Comparison of ENCODE assay signal across 15 mouse cellular contexts in the genomic region with DNA sequence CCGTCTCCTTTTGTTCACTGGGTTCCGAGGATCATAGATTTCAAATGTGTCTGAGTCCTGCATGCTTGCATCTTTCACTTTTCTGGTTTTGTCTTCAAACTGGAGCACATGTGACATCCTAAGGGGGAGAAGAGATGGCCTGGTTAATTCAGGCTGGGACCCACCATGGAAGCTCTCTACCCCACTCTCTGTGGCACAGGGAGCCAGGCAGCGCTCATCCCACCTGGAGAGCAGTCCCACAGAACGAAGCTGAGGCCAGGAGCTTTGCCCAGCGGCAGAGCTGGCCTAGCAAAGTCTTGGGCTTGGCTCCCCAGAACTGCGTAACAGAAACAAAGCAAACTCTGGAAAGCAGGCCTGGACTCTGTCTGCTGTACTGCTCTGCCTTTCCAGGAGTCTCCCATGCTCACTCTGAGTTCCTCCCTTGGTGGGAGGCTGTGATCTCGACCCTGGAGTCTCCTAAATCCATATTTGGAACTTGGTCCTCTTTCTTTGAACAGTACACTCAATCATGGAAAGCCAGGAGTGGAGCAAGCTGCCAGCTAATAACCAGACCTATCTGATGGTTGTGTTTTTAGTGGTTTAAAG.
DNase-seq lines count a peak whose midpoint lies in the region; ATAC-seq and TF ChIP-seq lines count a peak whose summit lies in the region.
"Had no signal": no experiment of that assay in that cellular context is flagged by ENCODE, and none has a peak within 500 bp of the region (broad histone marks: within the 10 kb centered on the region; RNA-seq: fewer than 3 reads in every experiment).

No protein-coding gene starts in this region.

- no peak overlapping the region for H3K4me3 ChIP-seq in heart, embryonic 13.5 days
- no peak overlapping the region for H3K4me3 ChIP-seq in layer of hippocampus, adult 2 months
- no peak overlapping the region for H3K4me3 ChIP-seq in heart, embryonic 16.5 days (ENCODE audit: low read length)
- H3K4me3 ChIP-seq in limb, embryonic 15.5 days: no peak overlapping the region
- no peak overlapping the region for H3K4me3 ChIP-seq in left cerebral cortex, adult 2 months

- peak overlapping the region; percentile 16; the same call in 1 of the 2 replicates for H3K4me2 ChIP-seq in heart, embryonic 13.5 days
- H3K4me2 ChIP-seq in heart, embryonic 16.5 days (ENCODE audit: low read depth, low read length): peak overlapping the region; percentile 14; the same call in 1 of the 2 replicates
- H3K4me2 ChIP-seq in limb, embryonic 15.5 days: no peak overlapping the region

- no peak for TF ChIP-seq CTCF in layer of hippocampus, adult 2 months (conservative IDR thresholded peaks at IDR 0.05)
- TF ChIP-seq CTCF in left cerebral cortex, adult 2 months (IDR thresholded peaks at IDR 0.05): no peak

- H3K4me1 ChIP-seq in heart, embryonic 13.5 days: peaks cover 76% of the 10 kb centered on the region
- H3K4me1 ChIP-seq in heart, embryonic 16.5 days (ENCODE audit: control insufficient read depth, insufficient read depth, low read length): peaks cover 53% of the 10 kb centered on the region
- H3K4me1 ChIP-seq in limb, embryonic 15.5 days: peaks cover 13% of the 10 kb centered on the region

- peak overlapping the region; percentile 82 for H3K27ac ChIP-seq in heart, embryonic 13.5 days (replicated peaks)
- peak overlapping the region; percentile 56 for H3K27ac ChIP-seq in layer of hippocampus, adult 2 months
- peak overlapping the region; percentile 95 for H3K27ac ChIP-seq in heart, embryonic 16.5 days (ENCODE audit: low read length)
- H3K27ac ChIP-seq in limb, embryonic 15.5 days: peak overlapping the region; percentile 43; the same call in 1 of the 2 replicates
- no peak overlapping the region for H3K27ac ChIP-seq in left cerebral cortex, adult 2 months

- H3K9me3 ChIP-seq in heart, embryonic 13.5 days: no peaks in the 10 kb centered on the region
- no peaks in the 10 kb centered on the region for H3K9me3 ChIP-seq in heart, embryonic 16.5 days (replicated peaks; ENCODE audit: control insufficient read depth, low read length)
- no peaks in the 10 kb centered on the region for H3K9me3 ChIP-seq in limb, embryonic 15.5 days
- H3K9me3 ChIP-seq: G1E had no signal

- H3K36me3 ChIP-seq in heart, embryonic 13.5 days: peaks cover 5% of the 10 kb centered on the region
- H3K36me3 ChIP-seq in heart, embryonic 16.5 days (ENCODE audit: control insufficient read depth, insufficient read depth): no peaks in the 10 kb centered on the region
- H3K36me3 ChIP-seq in limb, embryonic 15.5 days: no peaks in the 10 kb centered on the region

- WGBS in heart, embryonic 13.5 days: 59% methylated on average over 7 of the region's 7 CpGs
- 69% methylated on average over 7 of the region's 7 CpGs for WGBS in heart, embryonic 16.5 days
- 71% methylated on average over 7 of the region's 7 CpGs for WGBS in limb, embryonic 15.5 days

- ATAC-seq in heart, embryonic 13.5 days (ENCODE audit: extremely low read depth, insufficient number of reproducible peaks, low FRiP score, low TSS enrichment): no peak
- no peak for ATAC-seq in heart, embryonic 16.5 days (replicated peaks; ENCODE audit: extremely low read depth, insufficient read depth, low FRiP score)
- ATAC-seq in limb, embryonic 15.5 days (ENCODE audit: insufficient number of reproducible peaks, low FRiP score, low TSS enrichment, low read depth): no peak

- no peak for DNase-seq in heart, postnatal 36 days
- no peak for DNase-seq in layer of hippocampus, adult 2 months (ENCODE audit: low spot score in 2 of 2)
- DNase-seq in layer of hippocampus, postnatal 25 days (ENCODE audit: extremely low spot score in 1 of 2, low spot score in 1 of 2): no peak
- DNase-seq in cerebellum, postnatal 4 days (ENCODE audit: low spot score in 2 of 2): no peak
- DNase-seq in left cerebral cortex, adult 2 months (ENCODE audit: extremely low spot score in 1 of 2, low spot score in 2 of 2): no peak
- DNase-seq: adrenal gland, postnatal 10 days; cerebellum, adult 9-10 months; embryo, embryonic 11 days; midbrain, embryonic 14.5 days; right cerebral cortex, postnatal 25 days; thymus, postnatal 14 days had no signal

- H3K9ac ChIP-seq in heart, embryonic 13.5 days: peak overlapping the region; percentile 42
- H3K9ac ChIP-seq in heart, embryonic 16.5 days (ENCODE audit: low read length): peak overlapping the region; percentile 60
- H3K9ac ChIP-seq in limb, embryonic 15.5 days: no peak overlapping the region

- H3K27me3 ChIP-seq in heart, embryonic 13.5 days (replicated peaks): no peaks in the 10 kb centered on the region
- no peaks in the 10 kb centered on the region for H3K27me3 ChIP-seq in heart, embryonic 16.5 days (ENCODE audit: control insufficient read depth, insufficient read depth, low read length)
- no peaks in the 10 kb centered on the region for H3K27me3 ChIP-seq in limb, embryonic 15.5 days

- intact Hi-C loops in heart, postnatal 36 days (cut with DNase I): loop anchor here (2.0 kb wide), 1 partner anchor 15 kb away; no protein-coding TSS in a partner anchor
- intact Hi-C loops in left cerebral cortex, adult 2 months (cut with DNase I): no loop called here
